Mouse (Mus musculus): ENCODE data around the gene Nup210l. TPM values are rescaled to one million over a fixed set of nuclear protein-coding genes. Genes with fewer than 3 reads are reported as not detected.
A peak's percentile ranks its signal among the peaks of the same experiment; 100 is the strongest.

Gene Nup210l
- 0.50 and 0.53 TPM in 2 replicates for polyA plus RNA-seq (2014; fragmentation: Nextera tagmentation; extraction: Ambion mirVana)

DNA sequence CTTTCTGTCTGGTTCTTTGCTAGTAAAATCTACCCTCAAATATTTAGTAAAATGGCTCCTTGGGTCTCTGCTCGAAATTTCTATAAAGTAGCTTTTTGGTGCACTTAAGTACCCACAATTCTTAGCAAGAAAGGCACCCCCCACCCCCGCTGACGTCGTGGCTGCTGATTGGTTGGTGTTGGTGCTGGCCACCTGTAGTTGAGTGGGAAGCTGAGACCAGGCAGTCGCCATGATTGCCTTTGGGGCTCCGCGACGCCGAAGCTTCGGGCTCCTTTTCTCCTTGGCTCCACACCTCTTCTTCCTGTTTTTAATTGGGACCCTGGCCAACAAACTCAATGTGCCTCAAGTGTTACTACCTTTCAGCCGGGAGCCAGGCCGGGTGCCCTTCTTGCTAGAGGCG, at the start of gene Nup210l:
Nup210l (plus strand) TSS at position 195 of the 400 bp plus-strand sequence.
- no peak for ATAC-seq (replicated peaks; ENCODE audit: low FRiP score, low TSS enrichment, low read depth)
- no peak for DNase-seq (ENCODE audit: low spot score)

GRCm38 (mm10) chr3:90061549-90061948, 42.4 kb upstream of the Nup210l start:
- H3K9me3 ChIP-seq (ENCODE audit: control insufficient read depth, low read length) = no peaks in the 10 kb centered on the region
- no peak overlapping the region for H3K4me3 ChIP-seq (ENCODE audit: low read depth, low read length)
- H3K4me1 ChIP-seq (replicated peaks; ENCODE audit: control insufficient read depth, insufficient read depth, low read length) = no peaks in the 10 kb centered on the region
- H3K9ac ChIP-seq (ENCODE audit: low read length) = no peak overlapping the region
- ATAC-seq (replicated peaks; ENCODE audit: low FRiP score, low TSS enrichment, low read depth) = no peak
- no peaks in the 10 kb centered on the region for H3K27me3 ChIP-seq (replicated peaks; ENCODE audit: control insufficient read depth, insufficient read depth, low read length)
- no peak overlapping the region for H3K27ac ChIP-seq (ENCODE audit: low read depth)
- no peak for DNase-seq (ENCODE audit: low spot score)
- WGBS = 93% methylated on average over 6 of the region's 6 CpGs
- H3K4me2 ChIP-seq (ENCODE audit: low read length) = no peak overlapping the region
- peaks cover 56% of the 10 kb centered on the region for H3K36me3 ChIP-seq (ENCODE audit: control insufficient read depth, insufficient read depth, low read length)

More for the DNA sequence above, at the start of gene Nup210l:
- Histone ChIP-seq H3K9ac (ENCODE audit: low read length) (no peak within 1 kb of the TSS), H3K27me3 (replicated peaks; ENCODE audit: control insufficient read depth, insufficient read depth, low read length) (no peaks in the 10 kb centered on the region), H3K4me2 (ENCODE audit: low read length) (no peak within 1 kb of the TSS), H3K36me3 (ENCODE audit: control insufficient read depth, insufficient read depth, low read length) (peaks cover 16% of the 10 kb centered on the region), H3K27ac (ENCODE audit: low read depth) (no peak within 1 kb of the TSS), H3K9me3 (ENCODE audit: control insufficient read depth, low read length) (no peaks in the 10 kb centered on the region), H3K4me3 (ENCODE audit: low read depth, low read length) (no peak within 1 kb of the TSS), H3K4me1 (replicated peaks; ENCODE audit: control insufficient read depth, insufficient read depth, low read length) (no peaks in the 10 kb centered on the region)
- WGBS = 82% methylated on average over 13 of the region's 13 CpGs

DNA sequence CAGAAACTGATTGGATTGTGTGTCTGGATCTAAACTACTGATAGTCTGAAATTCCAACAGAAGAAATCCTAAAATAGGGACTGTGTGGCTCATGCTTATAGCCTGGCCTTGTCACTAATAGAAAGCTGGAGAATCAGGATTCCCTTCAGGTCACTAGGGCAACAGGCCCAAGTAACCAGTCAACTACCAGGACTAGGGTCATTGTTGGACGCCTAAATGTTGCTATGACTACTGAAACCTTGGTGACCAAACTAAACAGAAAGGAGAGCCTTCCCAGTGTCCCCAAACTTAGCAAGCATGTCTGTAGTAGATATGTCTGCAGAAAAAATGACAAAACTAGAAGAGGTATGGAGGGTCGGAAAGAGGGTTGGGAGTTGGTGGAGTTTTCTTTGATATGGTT, 41.4 kb upstream of the Nup210l start:
- ATAC-seq (replicated peaks; ENCODE audit: low FRiP score, low TSS enrichment, low read depth) (no peak), DNase-seq (ENCODE audit: low spot score) (no peak)
- Histone ChIP-seq H3K4me3 (ENCODE audit: low read depth, low read length) (no peak overlapping the region), H3K9ac (ENCODE audit: low read length) (no peak overlapping the region), H3K27ac (ENCODE audit: low read depth) (no peak overlapping the region), H3K36me3 (ENCODE audit: control insufficient read depth, insufficient read depth, low read length) (peaks cover 46% of the 10 kb centered on the region), H3K4me1 (replicated peaks; ENCODE audit: control insufficient read depth, insufficient read depth, low read length) (no peaks in the 10 kb centered on the region), H3K4me2 (ENCODE audit: low read length) (no peak overlapping the region), H3K9me3 (ENCODE audit: control insufficient read depth, low read length) (no peaks in the 10 kb centered on the region), H3K27me3 (replicated peaks; ENCODE audit: control insufficient read depth, insufficient read depth, low read length) (no peaks in the 10 kb centered on the region)
- 67% methylated on average over 2 of the region's 2 CpGs for WGBS

DNA sequence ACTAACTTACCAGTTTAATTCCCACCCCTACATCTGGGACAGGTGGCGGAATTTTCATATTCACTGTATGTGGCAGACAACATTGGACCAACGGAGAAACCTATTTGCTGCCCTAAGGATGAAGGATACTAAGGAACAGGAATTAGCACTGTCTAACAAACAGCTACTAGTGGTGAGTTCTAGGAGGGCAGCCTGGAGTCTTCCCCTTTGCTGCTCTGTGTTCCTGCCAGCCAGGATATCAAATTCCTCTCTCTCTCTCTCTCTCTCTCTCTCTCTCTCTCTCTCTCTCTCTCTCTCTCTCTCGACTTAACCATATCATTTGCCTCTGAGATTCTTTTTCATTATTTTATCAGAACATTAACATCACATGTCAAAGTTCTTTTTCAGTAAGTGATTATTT, 39.5 kb upstream of the Nup210l start:
- Histone ChIP-seq H3K4me2 (ENCODE audit: low read length) (no peak overlapping the region), H3K36me3 (ENCODE audit: control insufficient read depth, insufficient read depth, low read length) (peaks cover 34% of the 10 kb centered on the region), H3K4me1 (replicated peaks; ENCODE audit: control insufficient read depth, insufficient read depth, low read length) (no peaks in the 10 kb centered on the region), H3K27me3 (replicated peaks; ENCODE audit: control insufficient read depth, insufficient read depth, low read length) (no peaks in the 10 kb centered on the region), H3K4me3 (ENCODE audit: low read depth, low read length) (no peak overlapping the region), H3K27ac (ENCODE audit: low read depth) (no peak overlapping the region), H3K9me3 (ENCODE audit: control insufficient read depth, low read length) (no peaks in the 10 kb centered on the region), H3K9ac (ENCODE audit: low read length) (no peak overlapping the region)
- DNase-seq (ENCODE audit: low spot score) (no peak), ATAC-seq (replicated peaks; ENCODE audit: low FRiP score, low TSS enrichment, low read depth) (no peak)
- 87% methylated on average over 3 of the region's 3 CpGs for WGBS

GRCm38 (mm10) chr3:90065553-90065952, 38.4 kb upstream of the Nup210l start:
- Histone ChIP-seq H3K27me3 (replicated peaks; ENCODE audit: control insufficient read depth, insufficient read depth, low read length) (no peaks in the 10 kb centered on the region), H3K4me3 (ENCODE audit: low read depth, low read length) (no peak overlapping the region), H3K4me1 (replicated peaks; ENCODE audit: control insufficient read depth, insufficient read depth, low read length) (no peaks in the 10 kb centered on the region), H3K9me3 (ENCODE audit: control insufficient read depth, low read length) (no peaks in the 10 kb centered on the region), H3K4me2 (ENCODE audit: low read length) (no peak overlapping the region), H3K9ac (ENCODE audit: low read length) (no peak overlapping the region), H3K27ac (ENCODE audit: low read depth) (no peak overlapping the region), H3K36me3 (ENCODE audit: control insufficient read depth, insufficient read depth, low read length) (peaks cover 32% of the 10 kb centered on the region)
- 62% methylated on average over 3 of the region's 3 CpGs for WGBS
- peak; percentile 76 for DNase-seq (ENCODE audit: low spot score)
- no peak for ATAC-seq (replicated peaks; ENCODE audit: low FRiP score, low TSS enrichment, low read depth)

- Histone ChIP-seq H3K27ac (ENCODE audit: low read depth) (no peak overlapping the region), H3K4me2 (ENCODE audit: low read length) (no peak overlapping the region), H3K4me3 (ENCODE audit: low read depth, low read length) (no peak overlapping the region), H3K4me1 (replicated peaks; ENCODE audit: control insufficient read depth, insufficient read depth, low read length) (no peaks in the 10 kb centered on the region), H3K27me3 (replicated peaks; ENCODE audit: control insufficient read depth, insufficient read depth, low read length) (no peaks in the 10 kb centered on the region), H3K36me3 (ENCODE audit: control insufficient read depth, insufficient read depth, low read length) (peaks cover 9% of the 10 kb centered on the region), H3K9ac (ENCODE audit: low read length) (no peak overlapping the region), H3K9me3 (ENCODE audit: control insufficient read depth, low read length) (no peaks in the 10 kb centered on the region)
- 85% methylated on average over 4 of the region's 4 CpGs for WGBS
- DNase-seq (ENCODE audit: low spot score) (no peak), ATAC-seq (replicated peaks; ENCODE audit: low FRiP score, low TSS enrichment, low read depth) (no peak)
These were observed 36.1 kb upstream of the Nup210l start for GRCm38 (mm10) chr3:90067851-90068250.

DNA sequence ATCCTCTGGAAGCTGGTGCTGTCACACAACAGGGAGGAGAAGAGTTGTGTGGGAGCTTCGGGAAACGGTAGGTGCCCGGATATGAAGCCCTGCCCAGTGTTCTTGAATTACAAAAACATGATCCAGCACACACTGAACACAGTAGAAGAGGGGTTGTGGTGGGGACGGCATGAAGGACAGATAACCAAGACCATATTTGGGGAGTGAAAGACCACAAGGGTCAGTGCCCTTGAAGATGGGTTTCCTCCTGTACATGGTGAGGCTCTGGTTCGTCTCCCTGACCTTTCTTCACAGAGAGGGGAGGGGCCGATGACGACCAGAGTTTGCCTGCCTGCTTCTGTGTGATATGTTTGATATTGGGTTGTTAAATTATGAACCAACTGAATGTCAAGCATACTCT, 34.2 kb upstream of the Nup210l start:
- Histone ChIP-seq H3K27me3 (replicated peaks; ENCODE audit: control insufficient read depth, insufficient read depth, low read length) (no peaks in the 10 kb centered on the region), H3K9ac (ENCODE audit: low read length) (no peak overlapping the region), H3K36me3 (ENCODE audit: control insufficient read depth, insufficient read depth, low read length) (no peaks in the 10 kb centered on the region; the same call in 1 of the 2 replicates), H3K27ac (ENCODE audit: low read depth) (no peak overlapping the region), H3K9me3 (ENCODE audit: control insufficient read depth, low read length) (no peaks in the 10 kb centered on the region), H3K4me3 (ENCODE audit: low read depth, low read length) (no peak overlapping the region), H3K4me1 (replicated peaks; ENCODE audit: control insufficient read depth, insufficient read depth, low read length) (no peaks in the 10 kb centered on the region), H3K4me2 (ENCODE audit: low read length) (no peak overlapping the region)
- DNase-seq (ENCODE audit: low spot score) = no peak
- 68% methylated on average over 7 of the region's 7 CpGs for WGBS
- no peak for ATAC-seq (replicated peaks; ENCODE audit: low FRiP score, low TSS enrichment, low read depth)

- ATAC-seq (replicated peaks; ENCODE audit: low FRiP score, low TSS enrichment, low read depth) = no peak
- WGBS = 65% methylated on average over 4 of the region's 4 CpGs
These were observed 31.6 kb upstream of the Nup210l start, which contains the start of gene Tpm3 for GRCm38 (mm10) chr3:90072294-90072693. Gene Tpm3, plus strand, starts transcription at chr3:90072649.

DNA sequence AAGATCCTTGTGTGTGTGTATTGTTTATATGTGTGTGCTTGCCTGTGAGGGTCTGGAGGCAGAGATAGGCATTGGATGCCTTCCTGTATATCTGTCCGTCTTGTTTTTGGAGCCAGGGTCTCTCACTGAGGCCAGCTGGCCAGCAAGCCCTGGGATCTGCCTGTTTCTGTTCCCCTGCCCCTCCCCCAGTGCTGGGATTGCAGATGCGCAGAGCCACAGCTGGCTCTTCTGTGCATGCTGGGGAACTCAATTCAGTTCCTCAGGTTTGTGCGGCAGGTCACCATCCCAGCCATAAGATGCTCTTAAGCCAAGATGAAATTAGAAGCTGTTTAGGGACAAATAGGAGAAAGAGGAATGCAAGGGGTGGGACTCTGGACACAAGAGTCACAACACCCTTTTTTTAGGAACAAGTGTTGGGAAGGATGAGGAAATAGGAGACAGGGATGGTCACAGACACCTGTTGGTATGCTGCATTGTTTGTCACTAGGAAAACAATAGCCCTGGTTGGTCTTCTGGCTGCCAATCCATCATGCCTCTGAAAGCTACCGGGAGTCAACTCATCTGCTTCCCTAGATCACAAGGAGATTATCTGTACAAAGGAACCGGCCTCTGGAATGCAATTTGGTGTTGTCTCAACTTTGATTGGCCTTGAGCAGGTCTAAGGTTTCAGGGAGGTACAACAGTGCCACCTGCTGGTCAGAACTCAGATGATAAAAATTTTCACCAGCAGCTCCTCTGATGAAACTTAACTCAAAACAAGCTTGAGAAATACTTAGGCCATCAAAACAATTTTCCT, 26.8 kb upstream of the Nup210l start:
- 11% methylated on average over 5 of the region's 5 CpGs for WGBS

More at GRCm38 (mm10) chr3:90072294-90072693, 31.6 kb upstream of the Nup210l start, which contains the start of gene Tpm3:
- Histone ChIP-seq H3K4me2 (ENCODE audit: low read length) (no peak within 1 kb of the TSS), H3K27me3 (replicated peaks; ENCODE audit: control insufficient read depth, insufficient read depth, low read length) (no peaks in the 10 kb centered on the region), H3K9me3 (ENCODE audit: control insufficient read depth, low read length) (no peaks in the 10 kb centered on the region), H3K27ac (ENCODE audit: low read depth) (no peak within 1 kb of the TSS), H3K4me1 (replicated peaks; ENCODE audit: control insufficient read depth, insufficient read depth, low read length) (peaks cover 5% of the 10 kb centered on the region; the same call in 1 of the 2 replicates), H3K36me3 (ENCODE audit: control insufficient read depth, insufficient read depth, low read length) (no peaks in the 10 kb centered on the region), H3K9ac (ENCODE audit: low read length) (no peak within 1 kb of the TSS), H3K4me3 (ENCODE audit: low read depth, low read length) (no peak within 1 kb of the TSS)
- no peak for DNase-seq (ENCODE audit: low spot score)

More for the DNA sequence above, 26.8 kb upstream of the Nup210l start:
- H3K4me3 ChIP-seq (ENCODE audit: low read depth, low read length) = peak overlapping the region; percentile 10; the same call in 1 of the 2 replicates
- DNase-seq (ENCODE audit: low spot score) = peak; percentile 92
- no peak overlapping the region for H3K27ac ChIP-seq (ENCODE audit: low read depth)
- 0 out of 2 replicates have a peak, but pooled peaks cover 2% of the 10 kb centered on the region for H3K36me3 ChIP-seq (ENCODE audit: control insufficient read depth, insufficient read depth, low read length)
- H3K27me3 ChIP-seq (replicated peaks; ENCODE audit: control insufficient read depth, insufficient read depth, low read length) = no peaks in the 10 kb centered on the region
- no peak overlapping the region for H3K9ac ChIP-seq (ENCODE audit: low read length)
- H3K4me2 ChIP-seq (ENCODE audit: low read length) = peak overlapping the region; percentile 24; the same call in 1 of the 2 replicates
- H3K9me3 ChIP-seq (ENCODE audit: control insufficient read depth, low read length) = no peaks in the 10 kb centered on the region
- peaks cover 24% of the 10 kb centered on the region for H3K4me1 ChIP-seq (replicated peaks; ENCODE audit: control insufficient read depth, insufficient read depth, low read length)
- no peak for ATAC-seq (replicated peaks; ENCODE audit: low FRiP score, low TSS enrichment, low read depth)
